ENCODE assay signal across 18 mouse cellular contexts in the genomic region with DNA sequence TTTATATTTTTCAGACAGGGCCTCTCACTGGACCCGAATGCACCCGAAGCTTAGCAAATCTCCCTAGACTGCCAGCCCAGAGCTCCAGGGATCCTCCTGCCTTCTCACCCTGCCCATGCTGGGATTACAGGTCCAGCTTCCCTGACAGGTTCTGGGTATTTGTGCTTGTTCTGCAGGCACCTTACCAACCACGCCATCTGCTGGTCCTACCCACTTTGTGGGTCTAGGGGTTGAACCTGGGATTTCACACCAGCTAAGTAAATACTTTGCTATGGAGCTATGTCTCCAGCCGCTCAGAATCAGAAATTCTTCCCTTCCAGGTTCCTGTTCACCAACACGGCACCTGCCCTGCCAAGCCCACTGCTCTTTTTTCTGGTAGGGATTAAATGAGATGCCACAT. TPM values are rescaled to one million over a fixed set of nuclear protein-coding genes. Genes with fewer than 3 reads are reported as not detected.
A peak's percentile ranks its signal among the peaks of the same experiment; 100 is the strongest.
DNase-seq lines count a peak whose midpoint lies in the region; ATAC-seq and TF ChIP-seq lines count a peak whose summit lies in the region.
"Had no signal": no experiment of that assay in that cellular context is flagged by ENCODE, and none has a peak within 500 bp of the region (broad histone marks: within the 10 kb centered on the region; RNA-seq: fewer than 3 reads in every experiment).

No protein-coding gene starts in this region.

- no peak for TF ChIP-seq POLR2A in bone marrow, adult 2 months (IDR thresholded peaks at IDR 0.05; ENCODE audit: borderline replicate concordance, control insufficient read depth, low read depth, low read length)

- ATAC-seq in liver, embryonic 14.5 days (ENCODE audit: insufficient read depth) = no peak
- ATAC-seq in liver, embryonic 11.5 days (replicated peaks; ENCODE audit: low FRiP score) = no peak
- ATAC-seq in inflammation-experienced regulatory T-cells, adult 6 months = no peak
- ATAC-seq: midbrain, embryonic 13.5 days had no signal

- H3K4me3 ChIP-seq in gastrocnemius, adult 2 months = no peak overlapping the region
- H3K4me3 ChIP-seq in liver, embryonic 14.5 days (ENCODE audit: insufficient read depth in 1 of 2, low read depth in 2 of 2, low read length in 2 of 2) = no peak overlapping the region
- no peak overlapping the region for H3K4me3 ChIP-seq in liver, embryonic 11.5 days (ENCODE audit: low read depth, low read length)
- H3K4me3 ChIP-seq in bone marrow, adult 2 months (replicated peaks; ENCODE audit: control insufficient read depth, low read depth, low read length) = no peak overlapping the region
- H3K4me3 ChIP-seq: forebrain, embryonic 12.5 days; heart, embryonic 13.5 days; hindbrain, embryonic 15.5 days; lung, embryonic 15.5 days; midbrain, embryonic 13.5 days; neural tube, embryonic 13.5 days had no signal

- no peak overlapping the region for H3K9ac ChIP-seq in liver, embryonic 14.5 days (replicated peaks)
- no peak overlapping the region for H3K9ac ChIP-seq in liver, embryonic 11.5 days (ENCODE audit: low read depth, low read length)
- H3K9ac ChIP-seq: forebrain, embryonic 12.5 days; heart, embryonic 13.5 days; hindbrain, embryonic 15.5 days; lung, embryonic 15.5 days; midbrain, embryonic 13.5 days; neural tube, embryonic 13.5 days had no signal

- intact Hi-C loops in gastrocnemius, adult 2 months (cut with DNase I) = loop anchor here (5.0 kb wide), 1 partner anchor 46 kb away; no protein-coding TSS in a partner anchor

- TF ChIP-seq CTCF in gastrocnemius, adult 2 months (IDR thresholded peaks at IDR 0.05) = peak; percentile 49
- peak; percentile 33; the same call in 1 of the 2 replicates for TF ChIP-seq CTCF in liver, embryonic 14.5 days (IDR thresholded peaks at IDR 0.05; ENCODE audit: low read depth)
- peak; percentile 44 for TF ChIP-seq CTCF in bone marrow, adult 2 months (IDR thresholded peaks at IDR 0.05; ENCODE audit: control insufficient read depth, insufficient read depth, low read length)

- no peaks in the 10 kb centered on the region for H3K36me3 ChIP-seq in liver, embryonic 14.5 days (replicated peaks; ENCODE audit: control insufficient read depth, insufficient read depth, low read depth)
- H3K36me3 ChIP-seq in liver, embryonic 11.5 days (ENCODE audit: control insufficient read depth, insufficient read depth, low read length) = no peaks in the 10 kb centered on the region
- H3K36me3 ChIP-seq: forebrain, embryonic 12.5 days; heart, embryonic 13.5 days; hindbrain, embryonic 15.5 days; lung, embryonic 15.5 days; midbrain, embryonic 13.5 days; neural tube, embryonic 13.5 days had no signal

- no peak for DNase-seq in gastrocnemius, adult 2 months
- no peak for DNase-seq in gastrocnemius, postnatal 10 days
- DNase-seq in liver, embryonic 14.5 days (ENCODE audit: low read depth in 3 of 3, low spot score in 3 of 3) = no peak
- no peak for DNase-seq in liver, embryonic 11.5 days (ENCODE audit: low spot score)
- DNase-seq in 3T3-L1 (ENCODE audit: low read depth, low spot score) = peak; percentile 44
- no peak for DNase-seq in adrenal gland, postnatal 10 days
- DNase-seq: B cell, adult 2 months; cerebellum, adult 2 months; gastrocnemius, postnatal 14 days; retina, postnatal 1 day had no signal

- no peaks in the 10 kb centered on the region for H3K27me3 ChIP-seq in liver, embryonic 14.5 days (ENCODE audit: control insufficient read depth, insufficient read depth, low read length)
- H3K27me3 ChIP-seq in liver, embryonic 11.5 days (replicated peaks; ENCODE audit: control insufficient read depth, insufficient read depth, low read length) = no peaks in the 10 kb centered on the region; the same call in 1 of the 2 replicates
- H3K27me3 ChIP-seq: hindbrain, embryonic 15.5 days; lung, embryonic 15.5 days; midbrain, embryonic 13.5 days had no signal

- H3K9me3 ChIP-seq in liver, embryonic 14.5 days (ENCODE audit: control insufficient read depth, low read length) = no peaks in the 10 kb centered on the region
- no peaks in the 10 kb centered on the region for H3K9me3 ChIP-seq in liver, embryonic 11.5 days (ENCODE audit: control insufficient read depth, low read length)
- H3K9me3 ChIP-seq: forebrain, embryonic 12.5 days; heart, embryonic 13.5 days; hindbrain, embryonic 15.5 days; lung, embryonic 15.5 days; midbrain, embryonic 13.5 days; neural tube, embryonic 13.5 days had no signal

- TF ChIP-seq EP300 in liver, embryonic 14.5 days (IDR thresholded peaks at IDR 0.05; ENCODE audit: low read depth) = no peak

- 49% methylated on average over 5 of the region's 5 CpGs for WGBS in liver, embryonic 14.5 days (ENCODE audit: insufficient replicate concordance)
- 65% methylated on average over 5 of the region's 5 CpGs for WGBS in liver, embryonic 11.5 days
- 71% methylated on average over 5 of the region's 5 CpGs for WGBS in bone marrow, adult 2 months

- no peaks in the 10 kb centered on the region for H3K4me1 ChIP-seq in liver, embryonic 14.5 days (replicated peaks; ENCODE audit: control insufficient read depth in 2 of 2, insufficient read depth in 2 of 2, low read length in 1 of 2)
- H3K4me1 ChIP-seq in liver, embryonic 11.5 days (replicated peaks; ENCODE audit: control insufficient read depth, insufficient read depth, low read length) = no peaks in the 10 kb centered on the region
- H3K4me1 ChIP-seq in bone marrow, adult 2 months (ENCODE audit: control insufficient read depth, insufficient read depth, low read length) = no peaks in the 10 kb centered on the region; the same call in 1 of the 2 replicates
- H3K4me1 ChIP-seq: lung, embryonic 15.5 days had no signal

- no peak overlapping the region for H3K4me2 ChIP-seq in liver, embryonic 14.5 days (ENCODE audit: low read depth)
- no peak overlapping the region for H3K4me2 ChIP-seq in liver, embryonic 11.5 days
- H3K4me2 ChIP-seq: forebrain, embryonic 12.5 days; heart, embryonic 13.5 days; hindbrain, embryonic 15.5 days; lung, embryonic 15.5 days; midbrain, embryonic 13.5 days; neural tube, embryonic 13.5 days had no signal

- no peak overlapping the region for H3K27ac ChIP-seq in gastrocnemius, adult 2 months
- H3K27ac ChIP-seq in liver, embryonic 14.5 days = no peak overlapping the region
- no peak overlapping the region for H3K27ac ChIP-seq in liver, embryonic 11.5 days (ENCODE audit: low read depth, low read length)
- no peak overlapping the region for H3K27ac ChIP-seq in bone marrow, adult 2 months (ENCODE audit: control insufficient read depth, insufficient read depth, low read depth, low read length, poor library complexity)
- H3K27ac ChIP-seq: forebrain, embryonic 12.5 days; heart, embryonic 13.5 days; hindbrain, embryonic 15.5 days; lung, embryonic 15.5 days; midbrain, embryonic 13.5 days; neural tube, embryonic 13.5 days had no signal

RNA-seq across cellular contexts. Expression of a gene that starts 23.6 kb away (rescaled TPM):
- total RNA-seq in gastrocnemius, adult 2 months (2021) = under 1 TPM in 1 of 2 experiments, not detected in 1; 0.42 TPM
- total RNA-seq in gastrocnemius, postnatal 10 days (2021) = 1 to 10 TPM in 1 of 2 experiments, not detected in 1; 1.9 TPM
- polyA plus RNA-seq in liver, embryonic 14.5 days (2012; rRNA removed) = 0.04 and 0.36 TPM in 2 replicates
- not detected in 2 replicates for polyA plus RNA-seq in liver, embryonic 14.5 days (2014; fragmentation: Nextera tagmentation; extraction: Ambion mirVana)
- polyA plus RNA-seq in liver, embryonic 11.5 days (2014; fragmentation: Nextera tagmentation; extraction: Ambion mirVana) = 2.1 and 2.6 TPM in 2 replicates
- polyA plus RNA-seq in bone marrow, adult 2 months (2011; ENCODE audit: insufficient read depth, insufficient read length, low replicate concordance, missing spikeins) = not detected in 2 replicates
- 10 to 100 TPM in 1 of 3 experiments, 1 to 10 TPM in 1, under 1 TPM in 1; 0.74 to 15.2 (median 1.3) TPM for polyA plus RNA-seq in inflammation-experienced regulatory T-cells, adult 6 months (2017; shearing (Covaris generic))
- total RNA-seq in adrenal gland, postnatal 10 days (2021) = 10 to 100 TPM; 15.8 to 18.0 TPM

RNA-seq across cellular contexts. Expression of a gene that starts 49.3 kb away (rescaled TPM):
- under 1 TPM; 0.18 to 0.81 TPM for total RNA-seq in gastrocnemius, adult 2 months (2021)
- under 1 TPM; 0.68 to 0.77 TPM for total RNA-seq in gastrocnemius, postnatal 10 days (2021)
- polyA plus RNA-seq in liver, embryonic 14.5 days (2012; rRNA removed) = 0.17 and 0.25 TPM in 2 replicates
- polyA plus RNA-seq in liver, embryonic 14.5 days (2014; fragmentation: Nextera tagmentation; extraction: Ambion mirVana) = 0.30 TPM in 2 replicates
- 0.41 and 0.55 TPM in 2 replicates for polyA plus RNA-seq in liver, embryonic 11.5 days (2014; fragmentation: Nextera tagmentation; extraction: Ambion mirVana)
- polyA plus RNA-seq in bone marrow, adult 2 months (2011; ENCODE audit: insufficient read depth, insufficient read length, low replicate concordance, missing spikeins) = 1.1 TPM in 1 of 2 replicates, not detected in the other
- not detected for polyA plus RNA-seq in inflammation-experienced regulatory T-cells, adult 6 months (2017; shearing (Covaris generic))
- 1 to 10 TPM; 1.2 to 1.4 TPM for total RNA-seq in adrenal gland, postnatal 10 days (2021)
- polyA plus RNA-seq: neural tube, embryonic 13.5 days had no signal
